Mouse (Mus musculus) heart, adult 2 months (tissue): Measurements from ENCODE around the gene Kpna2.

ENCODE experiments used
- CTCF ChIP-seq: fragments of 200-600 bp; IDR thresholded peaks from 2 replicates; pipeline ENCODE4 v1.8.1; 2022; ENCODE audit warnings: antibody characterized with exemption, mild to moderate bottlenecking, moderate library complexity
- EP300 ChIP-seq: fragments of 200-500 bp; IDR thresholded peaks from 2 replicates; pipeline ENCODE4 v1.6.1; 2011; ENCODE audit warnings: low read depth, low read length, control low read depth; ENCODE audit not compliant: insufficient read depth

DNA sequence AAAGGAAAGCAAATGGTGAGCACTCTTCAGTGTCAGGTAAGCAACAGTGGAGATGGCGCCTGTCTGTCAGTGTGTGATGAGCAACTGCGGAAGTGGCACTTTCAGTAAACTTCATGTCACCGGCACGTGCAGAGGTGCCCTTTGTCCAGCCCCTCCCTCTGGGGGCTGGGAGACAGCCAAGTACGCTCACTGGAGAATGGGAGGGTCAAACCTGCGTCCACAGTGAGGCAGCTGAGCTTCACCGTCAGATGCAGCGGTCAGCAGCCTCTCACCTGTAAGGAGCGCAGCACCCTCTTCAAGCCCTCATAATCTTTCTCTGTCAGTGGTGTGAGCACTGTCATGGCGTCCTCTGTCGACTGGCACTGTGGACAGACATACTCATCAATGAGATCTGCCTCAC is 44.0 kb upstream of the Kpna2 start:
- TF ChIP-seq EP300 = no peak
- no peak for TF ChIP-seq CTCF
